Mouse (Mus musculus): ENCODE results near the gene Egfem1.

Gene Egfem1

GRCm38 (mm10) chr3:29578055-29578860, 496.4 kb downstream of the Egfem1 start:
- in situ Hi-C loops (cut with MboI, MseI): no loop called here

GRCm38 (mm10) chr3:29582749-29583148, 500.9 kb downstream of the Egfem1 start:
- in situ Hi-C loops (cut with MboI, MseI): no loop called here

- in situ Hi-C loops (cut with MboI, MseI): no loop called here
Measured at GRCm38 (mm10) chr3:29602140-29602539, 520.3 kb downstream of the Egfem1 start.

DNA sequence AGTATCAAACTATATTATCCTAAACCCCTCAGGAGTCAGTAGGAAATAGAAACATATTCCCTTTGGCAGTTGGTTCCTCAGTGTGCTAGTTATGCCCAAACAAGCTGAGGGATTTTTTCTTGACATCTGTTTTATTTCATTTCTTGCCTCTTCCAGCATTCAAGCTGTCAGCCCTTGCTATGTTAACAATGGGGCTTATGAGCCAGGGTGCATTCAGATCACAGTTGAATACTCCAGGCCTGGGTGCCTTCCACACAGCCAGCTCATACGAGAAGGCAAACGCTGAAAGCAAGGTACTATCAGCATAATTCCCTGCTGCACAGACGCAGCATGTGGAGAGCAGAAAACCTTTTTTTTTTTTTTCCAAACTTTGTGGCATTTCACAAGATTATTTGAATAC, 526.9 kb downstream of the Egfem1 start:
- in situ Hi-C loops (cut with MboI, MseI): no loop called here

GRCm38 (mm10) chr3:29609174-29609573, 527.4 kb downstream of the Egfem1 start:
- in situ Hi-C loops (cut with MboI, MseI): no loop called here

DNA sequence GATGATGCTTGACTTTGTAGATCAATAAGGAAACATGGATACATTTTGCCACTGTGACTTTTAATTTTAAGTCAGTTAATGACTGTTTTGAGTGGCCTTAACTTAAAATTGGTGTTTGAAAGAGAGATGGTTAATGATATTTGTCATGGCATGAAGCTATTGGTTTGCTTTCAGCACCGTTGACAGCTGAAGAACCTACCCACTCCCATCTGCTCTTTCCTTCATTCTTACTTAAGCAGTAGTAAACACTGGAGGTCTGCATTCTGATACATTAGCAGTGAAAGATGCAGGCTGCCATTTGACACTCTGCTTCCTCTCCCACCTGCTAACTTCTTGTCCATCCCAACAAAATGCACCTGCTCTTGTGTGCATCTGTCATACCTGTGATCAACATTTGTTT, 537.8 kb downstream of the Egfem1 start:
- in situ Hi-C loops (cut with MboI, MseI): no loop called here

- in situ Hi-C loops (cut with MboI, MseI): no loop called here
Measured at GRCm38 (mm10) chr3:29639819-29640218, 558.0 kb downstream of the Egfem1 start.

DNA sequence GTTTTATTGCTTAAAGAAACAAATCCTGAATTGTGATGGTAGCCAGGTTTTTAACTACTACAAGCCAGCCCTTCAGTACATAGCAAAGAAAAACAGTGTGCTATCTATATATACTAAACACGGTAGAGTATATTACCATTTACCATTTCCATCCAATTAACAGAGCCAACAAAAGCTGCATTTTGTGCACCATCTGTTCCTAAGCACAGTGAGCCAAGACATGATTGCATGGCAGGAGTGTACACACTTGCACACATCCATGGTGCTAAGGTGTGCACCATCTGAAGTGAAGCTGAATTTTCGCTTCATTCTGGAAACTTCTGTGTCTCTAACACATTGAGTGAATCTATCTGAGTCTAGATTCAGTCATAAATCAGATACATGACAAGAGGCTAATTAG, 585.0 kb downstream of the Egfem1 start:
- in situ Hi-C loops (cut with MboI, MseI): no loop called here

DNA sequence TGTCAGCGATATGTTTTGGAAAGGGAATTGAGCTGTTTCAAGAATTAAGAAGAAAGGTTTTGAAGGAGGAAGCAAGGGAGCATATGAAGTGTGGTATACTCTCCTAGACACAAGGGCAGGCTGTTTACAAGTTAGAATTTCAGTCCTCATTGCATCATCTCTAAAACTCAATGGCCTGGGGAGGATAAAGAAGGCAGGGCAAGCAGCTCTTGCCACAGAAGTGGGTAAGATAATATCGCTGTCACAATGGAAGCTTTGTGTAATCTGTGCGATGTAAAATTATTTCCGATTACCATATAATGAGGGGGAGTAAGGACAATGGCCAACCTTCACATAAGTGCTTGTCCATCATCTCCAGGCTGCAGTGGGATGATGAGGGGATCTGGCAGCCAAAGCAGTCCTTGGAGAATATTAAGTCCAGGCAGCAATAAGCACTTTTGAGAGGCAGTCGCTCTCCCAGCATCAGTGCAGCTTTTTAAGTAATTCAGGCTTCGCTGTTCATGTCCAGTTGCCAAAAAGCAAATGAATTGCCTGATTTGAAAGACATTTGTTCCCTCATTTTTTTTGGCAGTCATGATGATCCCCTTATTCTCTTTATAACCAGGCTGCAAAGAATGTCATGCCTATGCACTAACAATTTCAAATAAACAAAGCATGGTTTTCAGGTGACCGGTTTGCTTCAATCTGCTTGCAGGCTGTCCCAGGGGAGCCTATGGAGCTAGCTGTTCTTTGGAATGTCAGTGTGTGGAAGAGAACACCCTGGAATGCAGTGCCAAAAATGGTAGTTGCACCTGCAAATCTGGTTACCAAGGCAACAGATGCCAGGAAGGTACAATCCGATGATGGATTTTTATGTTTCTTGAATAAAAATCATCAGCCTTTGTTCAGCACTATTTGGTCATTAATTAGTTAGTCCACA, 607.8 kb downstream of the Egfem1 start:
- in situ Hi-C loops (cut with MboI, MseI): no loop called here

DNA sequence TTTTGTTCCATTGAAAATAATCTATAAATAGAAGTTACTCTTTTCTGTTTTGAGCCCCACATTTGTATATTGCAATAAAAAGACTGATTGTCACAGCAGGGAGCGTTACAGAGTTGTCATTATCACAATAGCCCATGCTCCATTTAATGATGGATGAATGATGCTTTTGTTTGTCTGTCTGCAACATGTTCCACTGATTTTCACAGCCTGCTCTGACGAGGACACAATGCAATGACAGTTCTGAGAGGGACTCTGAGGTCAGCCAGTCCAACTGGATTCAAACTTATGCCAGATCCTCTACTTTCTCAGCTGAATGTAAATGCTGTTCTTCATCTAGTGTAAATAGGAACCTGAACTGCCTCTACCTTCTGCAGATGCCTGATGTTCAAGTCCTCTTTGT, 619.3 kb downstream of the Egfem1 start:
- in situ Hi-C loops (cut with MboI, MseI): no loop called here

DNA sequence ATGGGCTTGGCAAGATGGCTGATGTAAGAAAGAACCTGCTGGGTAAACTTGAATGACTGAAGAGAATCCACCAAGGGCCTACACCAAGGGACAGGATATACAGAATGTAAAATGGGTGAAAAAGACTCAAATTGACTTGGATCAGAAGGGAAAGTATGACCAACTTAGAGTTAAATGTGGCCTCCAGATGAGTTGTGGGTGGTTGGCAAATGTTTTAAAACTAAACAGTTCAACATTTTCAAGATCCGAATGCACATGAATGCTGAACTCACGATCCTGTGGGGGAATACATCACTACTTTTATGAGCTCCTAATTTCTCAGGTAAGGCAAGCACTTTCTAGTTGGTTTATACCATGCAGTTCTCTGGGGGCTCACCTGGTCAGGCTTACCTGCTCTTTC, 625.0 kb downstream of the Egfem1 start:
- in situ Hi-C loops (cut with MboI, MseI): no loop called here

- in situ Hi-C loops (cut with MboI, MseI): no loop called here
Measured at GRCm38 (mm10) chr3:29707467-29707866, 625.6 kb downstream of the Egfem1 start.

DNA sequence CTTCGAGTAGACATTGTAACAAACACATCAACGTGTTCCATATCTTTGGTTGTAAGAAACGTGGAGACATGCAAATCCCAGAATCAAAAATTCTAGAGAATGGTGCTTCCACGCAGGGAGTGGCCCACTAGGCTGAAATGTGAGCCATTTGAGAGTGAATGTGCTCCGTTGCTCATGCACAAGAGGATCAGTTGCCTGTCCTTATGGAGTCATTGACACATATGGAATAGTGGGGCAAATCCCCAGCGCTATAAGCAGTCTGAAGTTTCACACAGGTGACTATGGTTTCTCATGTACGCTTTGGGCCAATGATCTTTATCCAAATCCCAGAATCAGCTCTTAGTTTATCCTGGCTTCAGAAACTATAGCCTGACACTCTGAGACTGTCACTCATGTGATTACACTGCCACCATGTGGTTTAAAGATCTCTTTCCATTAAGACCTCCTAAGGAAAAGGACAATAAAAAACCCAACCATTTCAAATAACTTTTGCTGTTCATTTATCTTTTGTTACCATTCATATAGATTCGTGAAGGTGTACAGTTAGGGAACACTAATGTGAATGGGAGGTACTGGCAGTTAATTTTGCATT, 644.6 kb downstream of the Egfem1 start:
- in situ Hi-C loops (cut with MboI, MseI): no loop called here

DNA sequence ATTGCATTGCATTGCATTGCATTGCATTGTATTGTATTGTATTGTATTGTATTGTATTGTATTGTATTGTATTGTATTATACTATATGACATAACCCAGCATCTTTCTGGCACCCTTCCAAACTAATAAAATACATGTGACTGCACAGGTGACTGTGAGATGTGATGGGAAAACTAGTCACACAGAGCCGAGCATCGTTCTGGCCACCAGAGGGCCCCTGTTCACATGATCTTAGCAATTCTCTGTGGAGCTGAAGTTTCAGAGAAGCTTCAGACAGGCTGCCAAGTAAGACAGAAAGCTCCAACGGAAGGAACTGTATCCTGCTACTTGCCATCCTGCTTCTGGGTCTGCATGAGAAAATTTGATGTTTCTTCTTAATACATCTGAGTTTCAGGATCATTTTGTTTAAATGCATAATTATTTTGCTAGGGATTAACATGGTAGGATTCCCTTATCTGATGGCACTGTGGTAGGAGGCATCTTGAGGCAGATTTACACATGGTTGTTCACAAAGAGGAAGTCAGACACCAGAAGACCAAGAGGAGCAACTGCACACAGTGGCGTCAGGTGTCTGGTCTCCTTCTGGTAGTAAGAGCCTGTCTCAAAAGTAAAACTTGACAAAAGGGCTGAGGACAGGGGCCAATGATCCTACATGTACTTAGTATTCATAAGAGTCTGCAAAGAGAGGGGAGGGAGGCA, 648.4 kb downstream of the Egfem1 start:
- in situ Hi-C loops (cut with MboI, MseI): no loop called here

- in situ Hi-C loops (cut with MboI, MseI): no loop called here
Measured at GRCm38 (mm10) chr3:29731509-29731908, 649.7 kb downstream of the Egfem1 start.

DNA sequence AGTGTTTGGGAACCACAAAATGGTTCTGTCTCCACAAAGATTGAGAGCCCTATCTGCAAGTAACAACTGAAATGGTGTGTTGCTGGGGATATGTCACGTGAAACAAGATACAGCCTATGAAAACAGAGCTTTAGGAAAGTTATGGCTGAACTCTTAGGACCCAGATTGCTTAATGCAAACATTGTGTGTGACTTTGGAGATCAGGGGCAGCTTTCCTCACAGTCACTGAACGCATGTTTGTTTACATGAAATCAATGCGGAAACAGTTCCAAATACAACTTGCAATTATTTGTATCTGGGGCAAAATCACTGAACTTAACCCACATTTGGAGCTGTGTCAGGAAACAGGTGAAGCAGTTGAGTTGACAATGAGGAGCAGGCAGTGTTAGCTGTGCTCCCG, 650.8 kb downstream of the Egfem1 start:
- in situ Hi-C loops (cut with MboI, MseI): no loop called here

DNA sequence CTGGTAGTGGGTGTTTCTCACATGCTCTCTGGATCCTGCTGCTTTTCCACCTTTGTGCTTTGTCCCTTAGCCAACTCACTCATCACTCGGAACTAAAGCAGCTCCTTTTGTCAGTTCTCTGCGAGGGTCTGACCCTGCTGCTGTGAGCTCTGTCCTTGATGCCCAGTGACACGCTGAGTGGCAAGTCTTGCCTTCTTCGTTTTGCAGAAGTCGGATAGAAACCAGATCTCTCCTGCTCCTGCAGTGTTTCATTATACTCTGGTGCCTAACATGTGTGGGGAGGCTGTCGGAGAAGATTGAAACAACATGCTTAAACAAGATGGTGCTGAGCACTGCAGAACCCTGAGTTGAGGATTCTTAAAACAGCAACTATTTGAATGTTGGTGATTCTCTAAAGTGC, 652.4 kb downstream of the Egfem1 start:
- in situ Hi-C loops (cut with MboI, MseI): no loop called here

DNA sequence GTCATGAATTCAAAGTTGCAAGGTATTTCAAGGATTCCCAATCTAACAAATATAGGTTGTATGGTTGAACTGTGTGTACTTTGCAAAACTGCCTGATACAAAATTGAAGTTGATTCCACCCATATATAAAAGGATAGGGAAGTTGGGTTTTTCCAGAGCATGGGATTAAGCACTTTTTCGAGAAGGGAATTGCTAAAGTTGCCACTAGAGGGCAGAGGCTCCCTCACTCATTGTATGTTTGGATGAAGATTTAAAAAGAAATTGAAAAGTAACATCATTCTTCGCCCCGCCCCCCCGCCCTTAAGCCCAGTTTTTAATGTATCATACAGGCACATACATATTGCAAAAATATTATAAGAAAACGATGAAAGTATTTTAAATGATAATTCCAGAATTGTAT, 657.5 kb downstream of the Egfem1 start:
- in situ Hi-C loops (cut with MboI, MseI): no loop called here

Data from T-helper 1 cell (primary cell).